Mouse (Mus musculus): ENCODE measurements at regions not wholly inside any gene's neighbourhood (a gene's known extent, or its start where the extent isn't known, plus 50 kb on each side); places are given as distances from the start of the nearest gene placed in this dataset.
A peak's percentile ranks its signal among the peaks of the same experiment; 100 is the strongest.
"Not testable (repeated sequence)": the region's sequence is repeated elsewhere in the genome, so short reads cannot be mapped to it uniquely, and the experiment has no call there.

DNA sequence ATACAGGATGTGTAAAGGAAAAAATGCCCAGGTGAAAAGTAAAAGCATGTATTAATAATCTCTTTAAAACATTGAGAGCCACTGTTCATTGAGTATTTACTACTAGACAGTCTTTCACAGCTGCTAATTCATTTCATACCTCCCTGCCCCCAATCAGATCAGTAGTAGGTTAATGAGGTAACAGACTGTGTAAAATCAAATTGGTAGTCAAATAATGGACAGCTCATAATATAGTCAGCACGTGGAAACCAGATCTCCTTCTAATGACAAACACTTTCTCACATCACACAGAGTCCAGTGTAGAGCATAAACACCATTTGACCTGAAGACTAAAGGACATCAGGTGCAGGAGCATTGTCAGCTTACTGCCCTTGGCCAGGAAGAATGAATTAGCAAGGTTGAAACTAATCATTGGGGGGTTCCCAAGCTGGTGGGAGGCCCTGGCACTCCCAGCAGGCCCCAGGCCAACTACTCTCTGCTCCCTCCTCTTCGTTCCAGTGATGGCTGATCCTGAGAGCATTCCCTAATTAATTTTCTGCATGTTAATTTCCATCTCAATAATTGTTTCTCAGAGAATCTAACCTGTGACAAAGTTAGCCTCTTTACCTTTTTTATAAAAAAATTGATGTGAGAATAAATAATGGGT lies 190.6 kb upstream of the Bet1 start:
- Histone ChIP-seq H3K36me3 (no peaks in the 10 kb centered on the region), H3K9me3 (replicated peaks) (no peaks in the 10 kb centered on the region), H3K27me3 (ENCODE audit: low read depth, poor library complexity, severe bottlenecking) (no peaks in the 10 kb centered on the region), H3K4me3 (no peak overlapping the region), H3K4me1 (peaks cover 12% of the 10 kb centered on the region), H3K27ac (no peak overlapping the region)
- 33% methylated on average over 2 of the region's 2 CpGs for WGBS
- no peak for DNase-seq (ENCODE audit: low spot score)

DNA sequence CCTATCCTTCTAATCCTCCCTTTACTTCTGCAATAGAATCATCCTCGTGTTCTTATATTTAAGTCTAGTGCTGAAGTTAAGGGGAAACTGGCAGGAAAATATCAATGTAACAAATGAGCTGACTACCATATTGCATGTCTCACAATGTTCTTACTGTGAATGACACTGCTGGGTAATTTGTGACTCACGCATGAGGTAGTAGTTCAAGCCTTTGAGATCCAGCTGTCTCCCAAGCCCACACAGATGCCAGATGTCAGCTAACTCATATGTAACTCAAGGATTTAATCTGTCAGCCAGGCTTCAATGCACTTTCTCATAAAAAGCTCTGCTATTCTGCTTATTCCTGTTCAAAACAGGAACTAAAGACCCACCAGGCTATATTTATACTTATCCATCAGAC lies 204.6 kb upstream of the Bet1 start:
- no peaks in the 10 kb centered on the region for H3K4me1 ChIP-seq
- H3K4me3 ChIP-seq = no peak overlapping the region
- H3K36me3 ChIP-seq = no peaks in the 10 kb centered on the region
- DNase-seq (ENCODE audit: low spot score) = no peak
- H3K27ac ChIP-seq = no peak overlapping the region
- H3K27me3 ChIP-seq (ENCODE audit: low read depth, poor library complexity, severe bottlenecking) = no peaks in the 10 kb centered on the region
- 87% methylated on average over 2 of the region's 2 CpGs for WGBS
- no peaks in the 10 kb centered on the region for H3K9me3 ChIP-seq (replicated peaks)

- not testable (repeated sequence) for H3K4me1 ChIP-seq; H3K27ac ChIP-seq; H3K9me3 ChIP-seq (replicated peaks); H3K36me3 ChIP-seq; H3K4me3 ChIP-seq; DNase-seq (ENCODE audit: low spot score); H3K27me3 ChIP-seq (ENCODE audit: low read depth, poor library complexity, severe bottlenecking)
Observed at GRCm38 (mm10) chr6:4303410-4303809, 201.2 kb upstream of the Col1a2 start.

- H3K4me3 ChIP-seq = no peak overlapping the region
- H3K4me1 ChIP-seq = no peaks in the 10 kb centered on the region
- no peaks in the 10 kb centered on the region for H3K9me3 ChIP-seq (replicated peaks)
- DNase-seq (ENCODE audit: low spot score) = no peak
- H3K36me3 ChIP-seq = no peaks in the 10 kb centered on the region
- no peaks in the 10 kb centered on the region for H3K27me3 ChIP-seq (ENCODE audit: low read depth, poor library complexity, severe bottlenecking)
- 88% methylated on average over 4 of the region's 4 CpGs for WGBS
- no peak overlapping the region for H3K27ac ChIP-seq
Observed at GRCm38 (mm10) chr6:4349953-4350352, 154.7 kb upstream of the Col1a2 start.

GRCm38 (mm10) chr6:4362220-4362619 lies 142.4 kb upstream of the Col1a2 start:
- Histone ChIP-seq H3K9me3 (replicated peaks) (no peaks in the 10 kb centered on the region), H3K4me3 (no peak overlapping the region), H3K27ac (no peak overlapping the region), H3K36me3 (no peaks in the 10 kb centered on the region), H3K4me1 (no peaks in the 10 kb centered on the region), H3K27me3 (ENCODE audit: low read depth, poor library complexity, severe bottlenecking) (no peaks in the 10 kb centered on the region)
- DNase-seq (ENCODE audit: low spot score) = no peak
- 95% methylated on average over 2 of the region's 2 CpGs for WGBS

DNA sequence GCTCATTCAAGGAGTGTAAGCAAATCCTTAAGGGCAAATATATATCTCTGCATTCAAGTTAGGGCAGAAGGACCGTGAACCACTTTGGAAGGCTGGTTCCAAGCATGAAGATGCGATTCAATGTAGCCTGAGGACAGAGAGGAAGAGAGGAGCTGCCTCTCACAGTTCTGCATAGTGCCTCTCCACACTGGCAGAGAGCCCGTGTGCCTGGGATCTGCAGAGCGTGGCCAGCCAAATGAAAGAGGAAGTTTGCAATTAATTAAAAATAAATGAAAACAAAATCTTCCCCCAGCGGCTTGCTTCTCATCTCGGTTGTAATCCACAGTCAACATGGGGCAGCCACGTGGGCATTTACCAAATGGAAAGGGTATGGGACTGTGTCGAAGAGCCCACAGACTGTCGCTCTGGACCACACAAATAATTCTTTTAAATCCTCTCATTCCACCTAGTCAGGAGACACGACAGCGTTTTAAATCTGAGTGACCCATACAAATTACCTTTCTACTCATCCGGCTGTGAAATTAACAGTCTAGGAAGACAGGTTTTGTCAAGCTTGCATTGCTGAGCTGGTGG lies 129.1 kb upstream of the Col1a2 start:
- Histone ChIP-seq H3K4me1 (no peaks in the 10 kb centered on the region), H3K27ac (no peak overlapping the region), H3K36me3 (no peaks in the 10 kb centered on the region), H3K4me3 (no peak overlapping the region), H3K27me3 (ENCODE audit: low read depth, poor library complexity, severe bottlenecking) (no peaks in the 10 kb centered on the region), H3K9me3 (replicated peaks) (no peaks in the 10 kb centered on the region)
- WGBS = 79% methylated on average over 12 of the region's 12 CpGs
- DNase-seq (ENCODE audit: low spot score) = no peak

DNA sequence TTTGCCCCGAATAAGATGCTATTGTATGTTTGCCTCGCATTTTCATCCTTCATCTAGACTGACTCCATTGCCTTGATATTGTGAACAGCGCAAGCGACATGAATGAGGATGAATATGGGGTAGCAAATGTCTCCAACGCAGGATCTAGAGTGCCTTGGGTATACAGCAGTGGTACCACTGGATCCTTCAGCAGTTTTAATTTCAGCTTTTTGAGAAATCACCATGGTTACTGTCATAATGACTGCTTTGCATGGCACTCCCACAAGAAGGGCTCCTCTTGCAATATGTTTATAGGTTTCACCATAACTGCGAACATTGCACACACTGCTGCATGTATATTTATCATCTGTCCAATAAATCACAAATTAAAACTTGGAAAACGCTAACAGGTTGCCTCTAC lies 107.8 kb upstream of the Col1a2 start:
- no peak overlapping the region for H3K4me3 ChIP-seq
- H3K27me3 ChIP-seq (ENCODE audit: low read depth, poor library complexity, severe bottlenecking) = no peaks in the 10 kb centered on the region
- H3K9me3 ChIP-seq (replicated peaks) = no peaks in the 10 kb centered on the region
- no peak overlapping the region for H3K27ac ChIP-seq
- H3K36me3 ChIP-seq = no peaks in the 10 kb centered on the region
- 0 out of 2 replicates have a peak, but pooled peaks cover 4% of the 10 kb centered on the region for H3K4me1 ChIP-seq
- DNase-seq (ENCODE audit: low spot score) = no peak
- WGBS = 95% methylated on average over 7 of the region's 7 CpGs

DNA sequence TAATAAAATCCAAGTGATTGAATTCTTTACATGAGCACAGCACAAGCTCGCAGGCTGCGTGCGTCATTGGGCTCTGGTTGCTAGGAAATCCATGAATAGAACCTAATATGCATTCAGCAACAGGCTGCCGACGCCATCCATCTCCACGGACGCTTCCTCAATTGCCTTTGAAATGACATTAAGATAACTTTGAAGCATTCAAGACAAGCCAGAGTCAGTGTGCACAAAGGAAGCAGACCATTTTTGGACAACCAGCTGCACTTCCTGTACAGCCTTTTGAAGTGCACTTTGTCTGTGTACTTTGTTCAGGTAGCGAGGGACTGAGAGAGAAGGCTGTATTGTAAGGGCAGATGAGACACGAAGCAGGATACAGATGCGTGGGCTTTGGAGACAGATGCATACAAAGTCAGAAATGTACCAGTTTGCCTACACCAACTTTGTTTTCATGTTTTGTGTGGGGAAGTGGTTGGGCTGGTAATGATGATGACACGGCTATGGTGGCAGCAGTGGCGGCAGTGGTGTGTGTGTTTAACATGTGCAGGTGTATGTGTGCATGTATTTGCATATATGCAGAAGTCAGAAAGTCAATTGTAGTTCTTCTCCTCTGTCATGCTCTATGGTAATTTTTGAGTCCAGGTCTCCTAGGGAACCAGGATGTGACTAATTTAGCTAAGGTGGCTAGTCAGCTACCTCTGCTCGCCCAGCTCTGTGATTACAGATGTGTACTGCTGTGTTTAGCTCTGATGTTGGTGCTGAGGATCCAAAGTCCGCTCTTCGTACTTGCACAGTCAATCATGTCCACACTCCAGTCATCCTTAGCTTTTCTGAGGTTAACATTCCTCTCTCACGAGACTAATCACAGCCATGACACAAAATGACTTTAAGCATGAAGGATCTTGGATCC lies 106.7 kb upstream of the Col1a2 start:
- 84% methylated on average over 16 of the region's 16 CpGs for WGBS
- no peak overlapping the region for H3K4me3 ChIP-seq
- H3K27me3 ChIP-seq (ENCODE audit: low read depth, poor library complexity, severe bottlenecking) = no peaks in the 10 kb centered on the region
- H3K27ac ChIP-seq = no peak overlapping the region
- H3K36me3 ChIP-seq = no peaks in the 10 kb centered on the region
- no peak for DNase-seq (ENCODE audit: low spot score)
- 0 out of 2 replicates have a peak, but pooled peaks cover 4% of the 10 kb centered on the region for H3K4me1 ChIP-seq
- no peaks in the 10 kb centered on the region for H3K9me3 ChIP-seq (replicated peaks)

DNA sequence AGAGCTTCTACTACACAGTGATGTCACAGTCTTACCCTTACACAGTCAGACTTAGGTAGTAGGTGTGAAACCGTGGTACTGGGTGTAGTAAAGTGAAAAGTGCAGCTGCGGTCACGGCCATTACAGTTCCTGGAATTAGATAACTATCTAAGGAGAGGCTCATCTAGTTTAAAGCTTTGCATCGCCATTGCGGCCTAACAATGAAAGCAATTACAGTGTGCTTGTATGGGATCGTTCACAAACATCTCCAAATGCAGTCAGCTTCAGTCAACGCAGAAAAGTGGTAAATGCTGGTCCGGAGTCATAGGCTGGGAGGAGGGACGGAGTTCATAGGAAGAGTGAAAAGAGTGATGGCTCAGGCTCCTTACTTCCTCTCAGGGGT lies 106.0 kb upstream of the Col1a2 start:
- 87% methylated on average over 9 of the region's 9 CpGs for WGBS
- H3K9me3 ChIP-seq (replicated peaks) = no peaks in the 10 kb centered on the region
- no peak overlapping the region for H3K27ac ChIP-seq
- no peak overlapping the region for H3K4me3 ChIP-seq
- 0 out of 2 replicates have a peak, but pooled peaks cover 4% of the 10 kb centered on the region for H3K4me1 ChIP-seq
- DNase-seq (ENCODE audit: low spot score) = no peak
- H3K27me3 ChIP-seq (ENCODE audit: low read depth, poor library complexity, severe bottlenecking) = no peaks in the 10 kb centered on the region
- H3K36me3 ChIP-seq = no peaks in the 10 kb centered on the region

- WGBS = 95% methylated on average over 3 of the region's 3 CpGs
- no peak for DNase-seq (ENCODE audit: low spot score)
Observed at GRCm38 (mm10) chr6:4405301-4405700, 99.3 kb upstream of the Col1a2 start.

GRCm38 (mm10) chr6:4407748-4408147 lies 96.9 kb upstream of the Col1a2 start:
- no peaks in the 10 kb centered on the region for H3K9me3 ChIP-seq (replicated peaks)
- H3K36me3 ChIP-seq = no peaks in the 10 kb centered on the region
- H3K4me3 ChIP-seq = no peak overlapping the region
- 62% methylated on average over 3 of the region's 3 CpGs for WGBS
- DNase-seq (ENCODE audit: low spot score) = no peak
- H3K27ac ChIP-seq = no peak overlapping the region
- no peaks in the 10 kb centered on the region for H3K27me3 ChIP-seq (ENCODE audit: low read depth, poor library complexity, severe bottlenecking)
- H3K4me1 ChIP-seq = no peaks in the 10 kb centered on the region

More at GRCm38 (mm10) chr6:4405301-4405700, 99.3 kb upstream of the Col1a2 start:
- no peaks in the 10 kb centered on the region for H3K36me3 ChIP-seq
- no peaks in the 10 kb centered on the region for H3K9me3 ChIP-seq (replicated peaks)
- no peak overlapping the region for H3K27ac ChIP-seq
- no peak overlapping the region for H3K4me3 ChIP-seq
- no peaks in the 10 kb centered on the region for H3K27me3 ChIP-seq (ENCODE audit: low read depth, poor library complexity, severe bottlenecking)
- H3K4me1 ChIP-seq = no peaks in the 10 kb centered on the region

GRCm38 (mm10) chr6:4413201-4413600 lies 91.4 kb upstream of the Col1a2 start:
- Histone ChIP-seq H3K4me3 (no peak overlapping the region), H3K27ac (no peak overlapping the region), H3K27me3 (ENCODE audit: low read depth, poor library complexity, severe bottlenecking) (no peaks in the 10 kb centered on the region), H3K36me3 (no peaks in the 10 kb centered on the region), H3K9me3 (replicated peaks) (no peaks in the 10 kb centered on the region), H3K4me1 (peaks cover 16% of the 10 kb centered on the region)
- DNase-seq (ENCODE audit: low spot score) = no peak
- 61% methylated on average over 3 of the region's 3 CpGs for WGBS

DNA sequence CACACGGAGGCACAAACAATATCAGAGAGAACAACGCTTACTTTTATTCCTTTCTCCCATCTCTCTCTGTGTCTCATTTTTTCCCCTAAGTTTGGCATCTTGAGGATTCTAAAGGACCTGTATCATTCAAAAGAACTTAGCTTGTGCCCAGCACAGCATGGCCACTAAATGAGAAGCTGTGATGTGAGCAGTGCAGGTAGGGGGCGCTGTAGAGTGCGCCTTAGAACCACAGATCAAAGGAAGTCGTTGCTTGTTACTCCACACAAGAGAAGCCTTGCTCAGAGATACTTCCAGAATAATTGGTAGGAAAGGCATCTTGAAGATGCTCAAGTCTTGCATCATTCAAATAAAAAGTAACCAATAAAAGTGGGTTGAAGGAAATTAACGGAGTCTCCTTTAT lies 90.4 kb upstream of the Col1a2 start:
- Histone ChIP-seq H3K9me3 (replicated peaks) (no peaks in the 10 kb centered on the region), H3K36me3 (no peaks in the 10 kb centered on the region), H3K27ac (no peak overlapping the region), H3K27me3 (ENCODE audit: low read depth, poor library complexity, severe bottlenecking) (no peaks in the 10 kb centered on the region), H3K4me1 (peaks cover 24% of the 10 kb centered on the region), H3K4me3 (no peak overlapping the region)
- WGBS = 41% methylated on average over 6 of the region's 6 CpGs
- peak; percentile 48 for DNase-seq (ENCODE audit: low spot score)
